Mouse (Mus musculus): ENCODE measurements around the gene Hdac4. TPM values are rescaled to one million over a fixed set of nuclear protein-coding genes. Genes with fewer than 3 reads are reported as not detected.

The Hdac4 gene
- polyA plus RNA-seq, 1 experiment from 2014 or later = 38.0 TPM

- ATAC-seq (ENCODE audit: low read depth) = no peak
- H3K36me3 ChIP-seq (ENCODE audit: control insufficient read depth, insufficient read depth, low read length) = 0 out of 2 replicates have a peak, but pooled peaks cover 4% of the 10 kb centered on the region
- no peak overlapping the region for H3K9ac ChIP-seq (replicated peaks; ENCODE audit: low read depth, low read length)
- H3K9me3 ChIP-seq (ENCODE audit: control insufficient read depth, low read length) = no peaks in the 10 kb centered on the region
- no peak overlapping the region for H3K4me2 ChIP-seq (ENCODE audit: low read depth, low read length)
- no peaks in the 10 kb centered on the region for H3K4me1 ChIP-seq (ENCODE audit: control insufficient read depth, insufficient read depth, low read length)
- H3K4me3 ChIP-seq (ENCODE audit: low read depth, low read length) = no peak overlapping the region
- no peaks in the 10 kb centered on the region for H3K27me3 ChIP-seq (ENCODE audit: control insufficient read depth, insufficient read depth, low read length)
- no peak overlapping the region for H3K27ac ChIP-seq (ENCODE audit: low read depth, low read length)
Observed at GRCm38 (mm10) chr1:92014496-92014895, 181.0 kb downstream of the Hdac4 start.

DNA sequence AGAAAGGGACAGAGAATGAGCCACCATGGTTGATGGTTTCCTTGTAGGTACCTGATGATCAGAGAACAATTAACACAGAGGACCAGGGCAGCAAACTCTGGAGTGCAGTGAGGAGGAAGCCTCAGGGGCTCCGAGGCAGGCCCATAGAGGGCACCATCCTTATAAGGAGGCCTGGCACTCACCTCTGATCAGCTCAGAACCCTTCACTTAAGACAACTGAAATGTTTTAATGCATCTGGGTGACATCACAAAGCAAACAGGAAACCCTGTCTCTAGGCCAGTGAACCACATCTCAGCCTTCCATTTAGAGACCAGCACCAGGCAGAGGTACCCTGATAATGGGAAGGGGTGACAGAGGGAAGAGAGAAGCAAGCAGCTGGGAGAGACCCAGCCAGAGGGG is 188.8 kb downstream of the Hdac4 start:
- no peak overlapping the region for H3K4me2 ChIP-seq (ENCODE audit: low read depth, low read length)
- H3K9ac ChIP-seq (replicated peaks; ENCODE audit: low read depth, low read length) = no peak overlapping the region
- no peak for ATAC-seq (ENCODE audit: low read depth)
- H3K27me3 ChIP-seq (ENCODE audit: control insufficient read depth, insufficient read depth, low read length) = no peaks in the 10 kb centered on the region
- H3K9me3 ChIP-seq (ENCODE audit: control insufficient read depth, low read length) = no peaks in the 10 kb centered on the region
- no peak overlapping the region for H3K27ac ChIP-seq (ENCODE audit: low read depth, low read length)
- WGBS = 61% methylated on average over 1 of the region's 1 CpGs
- H3K4me1 ChIP-seq (ENCODE audit: control insufficient read depth, insufficient read depth, low read length) = no peaks in the 10 kb centered on the region
- no peak overlapping the region for H3K4me3 ChIP-seq (ENCODE audit: low read depth, low read length)
- H3K36me3 ChIP-seq (ENCODE audit: control insufficient read depth, insufficient read depth, low read length) = no peaks in the 10 kb centered on the region

DNA sequence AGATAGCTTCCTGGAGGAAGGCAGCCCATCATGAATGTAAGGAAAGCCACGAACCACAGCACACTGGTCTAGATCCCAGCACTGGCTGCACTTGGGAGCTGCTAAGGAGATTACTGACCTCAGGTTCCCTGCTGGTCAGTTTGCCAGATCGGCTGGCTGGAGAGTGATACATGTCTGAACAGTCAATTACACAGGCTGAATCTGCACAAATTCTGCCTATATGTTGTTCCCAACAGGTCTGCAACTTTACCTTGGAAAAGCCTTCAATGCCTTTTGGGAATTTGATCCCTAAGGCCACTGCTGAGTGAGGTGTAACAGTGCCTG is 189.9 kb downstream of the Hdac4 start:
- H3K4me3 ChIP-seq (ENCODE audit: low read depth, low read length) = no peak overlapping the region
- H3K27me3 ChIP-seq (ENCODE audit: control insufficient read depth, insufficient read depth, low read length) = no peaks in the 10 kb centered on the region
- 74% methylated on average over 2 of the region's 2 CpGs for WGBS
- no peak overlapping the region for H3K27ac ChIP-seq (ENCODE audit: low read depth, low read length)
- no peak overlapping the region for H3K4me2 ChIP-seq (ENCODE audit: low read depth, low read length)
- no peaks in the 10 kb centered on the region for H3K9me3 ChIP-seq (ENCODE audit: control insufficient read depth, low read length)
- H3K36me3 ChIP-seq (ENCODE audit: control insufficient read depth, insufficient read depth, low read length) = no peaks in the 10 kb centered on the region
- H3K9ac ChIP-seq (replicated peaks; ENCODE audit: low read depth, low read length) = no peak overlapping the region
- H3K4me1 ChIP-seq (ENCODE audit: control insufficient read depth, insufficient read depth, low read length) = no peaks in the 10 kb centered on the region
- ATAC-seq (ENCODE audit: low read depth) = no peak

- H3K9ac ChIP-seq (replicated peaks; ENCODE audit: low read depth, low read length) = no peak overlapping the region
- no peak overlapping the region for H3K27ac ChIP-seq (ENCODE audit: low read depth, low read length)
- no peak overlapping the region for H3K4me3 ChIP-seq (ENCODE audit: low read depth, low read length)
- H3K27me3 ChIP-seq (ENCODE audit: control insufficient read depth, insufficient read depth, low read length) = no peaks in the 10 kb centered on the region
- no peaks in the 10 kb centered on the region for H3K4me1 ChIP-seq (ENCODE audit: control insufficient read depth, insufficient read depth, low read length)
- ATAC-seq (ENCODE audit: low read depth) = no peak
- 81% methylated on average over 8 of the region's 8 CpGs for WGBS
- no peaks in the 10 kb centered on the region for H3K9me3 ChIP-seq (ENCODE audit: control insufficient read depth, low read length)
- no peak overlapping the region for H3K4me2 ChIP-seq (ENCODE audit: low read depth, low read length)
- H3K36me3 ChIP-seq (ENCODE audit: control insufficient read depth, insufficient read depth, low read length) = no peaks in the 10 kb centered on the region
Observed at GRCm38 (mm10) chr1:92004906-92005616, 190.4 kb downstream of the Hdac4 start.

DNA sequence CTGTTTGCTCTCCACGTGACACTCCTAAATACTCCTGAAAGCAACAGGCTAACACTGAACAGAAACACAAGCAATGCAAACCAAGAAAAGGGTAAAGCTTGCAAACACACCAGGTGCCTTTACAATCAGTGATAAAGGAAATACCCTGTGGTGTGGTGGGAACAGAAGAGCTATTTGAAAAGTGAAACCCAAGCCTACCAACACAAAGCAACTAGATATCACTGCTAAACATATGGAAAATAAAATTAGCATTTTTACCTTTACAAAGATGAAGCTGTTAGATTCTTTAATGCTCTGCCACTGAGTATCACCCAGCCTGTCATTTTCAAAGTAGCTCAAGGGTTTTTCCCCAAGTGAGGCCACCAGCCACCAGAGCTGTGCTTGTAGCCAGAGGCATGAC is 191.4 kb downstream of the Hdac4 start:
- Histone ChIP-seq H3K36me3 (ENCODE audit: control insufficient read depth, insufficient read depth, low read length) (no peaks in the 10 kb centered on the region), H3K4me2 (ENCODE audit: low read depth, low read length) (no peak overlapping the region), H3K4me1 (ENCODE audit: control insufficient read depth, insufficient read depth, low read length) (no peaks in the 10 kb centered on the region), H3K4me3 (ENCODE audit: low read depth, low read length) (no peak overlapping the region), H3K27ac (ENCODE audit: low read depth, low read length) (no peak overlapping the region), H3K9me3 (ENCODE audit: control insufficient read depth, low read length) (no peaks in the 10 kb centered on the region), H3K27me3 (ENCODE audit: control insufficient read depth, insufficient read depth, low read length) (no peaks in the 10 kb centered on the region), H3K9ac (replicated peaks; ENCODE audit: low read depth, low read length) (no peak overlapping the region)
- ATAC-seq (ENCODE audit: low read depth) = no peak
- WGBS = 64% methylated on average over 1 of the region's 1 CpGs

GRCm38 (mm10) chr1:92000226-92000625 is 195.3 kb downstream of the Hdac4 start:
- no peaks in the 10 kb centered on the region for H3K4me1 ChIP-seq (ENCODE audit: control insufficient read depth, insufficient read depth, low read length)
- H3K4me2 ChIP-seq (ENCODE audit: low read depth, low read length) = no peak overlapping the region
- H3K27me3 ChIP-seq (ENCODE audit: control insufficient read depth, insufficient read depth, low read length) = no peaks in the 10 kb centered on the region
- no peak for ATAC-seq (ENCODE audit: low read depth)
- no peak overlapping the region for H3K27ac ChIP-seq (ENCODE audit: low read depth, low read length)
- 0 out of 2 replicates have a peak, but pooled peaks cover 4% of the 10 kb centered on the region for H3K36me3 ChIP-seq (ENCODE audit: control insufficient read depth, insufficient read depth, low read length)
- 95% methylated on average over 2 of the region's 2 CpGs for WGBS
- H3K9ac ChIP-seq (replicated peaks; ENCODE audit: low read depth, low read length) = no peak overlapping the region
- no peaks in the 10 kb centered on the region for H3K9me3 ChIP-seq (ENCODE audit: control insufficient read depth, low read length)
- no peak overlapping the region for H3K4me3 ChIP-seq (ENCODE audit: low read depth, low read length)

GRCm38 (mm10) chr1:91993658-91994165 is 201.8 kb downstream of the Hdac4 start:
- 65% methylated on average over 9 of the region's 9 CpGs for WGBS
- Histone ChIP-seq H3K27me3 (ENCODE audit: control insufficient read depth, insufficient read depth, low read length) (no peaks in the 10 kb centered on the region), H3K9me3 (ENCODE audit: control insufficient read depth, low read length) (no peaks in the 10 kb centered on the region), H3K4me3 (ENCODE audit: low read depth, low read length) (no peak overlapping the region), H3K36me3 (ENCODE audit: control insufficient read depth, insufficient read depth, low read length) (peaks cover 29% of the 10 kb centered on the region), H3K4me2 (ENCODE audit: low read depth, low read length) (no peak overlapping the region), H3K4me1 (ENCODE audit: control insufficient read depth, insufficient read depth, low read length) (no peaks in the 10 kb centered on the region), H3K9ac (replicated peaks; ENCODE audit: low read depth, low read length) (no peak overlapping the region), H3K27ac (ENCODE audit: low read depth, low read length) (no peak overlapping the region)
- no peak for ATAC-seq (ENCODE audit: low read depth)

DNA sequence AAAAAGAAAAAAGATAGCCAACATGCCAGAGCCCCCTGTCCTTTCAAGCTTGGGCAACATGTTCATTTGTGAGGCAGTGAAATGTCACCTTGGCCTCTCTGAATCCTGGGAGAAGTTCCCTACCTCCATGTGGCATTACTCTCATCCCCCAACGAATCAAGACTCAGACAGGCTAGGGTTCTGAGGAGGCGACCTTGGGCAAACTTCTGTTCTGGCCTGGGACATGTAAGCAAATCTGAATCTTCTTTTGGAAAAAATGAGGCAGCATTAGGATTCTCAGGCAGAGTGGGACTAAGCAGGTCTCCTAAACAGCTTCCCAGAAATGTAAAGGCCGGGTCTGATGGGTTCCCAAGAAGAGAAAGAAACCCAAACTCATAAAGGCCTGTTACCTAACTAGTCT is 202.8 kb downstream of the Hdac4 start:
- Histone ChIP-seq H3K27me3 (ENCODE audit: control insufficient read depth, insufficient read depth, low read length) (no peaks in the 10 kb centered on the region), H3K36me3 (ENCODE audit: control insufficient read depth, insufficient read depth, low read length) (peaks cover 36% of the 10 kb centered on the region), H3K9me3 (ENCODE audit: control insufficient read depth, low read length) (no peaks in the 10 kb centered on the region), H3K4me3 (ENCODE audit: low read depth, low read length) (no peak overlapping the region), H3K4me2 (ENCODE audit: low read depth, low read length) (no peak overlapping the region), H3K4me1 (ENCODE audit: control insufficient read depth, insufficient read depth, low read length) (no peaks in the 10 kb centered on the region), H3K27ac (ENCODE audit: low read depth, low read length) (no peak overlapping the region), H3K9ac (replicated peaks; ENCODE audit: low read depth, low read length) (no peak overlapping the region)
- ATAC-seq (ENCODE audit: low read depth) = no peak
- WGBS = 87% methylated on average over 3 of the region's 3 CpGs

GRCm38 (mm10) chr1:91991597-91991996 is 203.9 kb downstream of the Hdac4 start:
- H3K9me3 ChIP-seq (ENCODE audit: control insufficient read depth, low read length) = no peaks in the 10 kb centered on the region
- H3K9ac ChIP-seq (replicated peaks; ENCODE audit: low read depth, low read length) = no peak overlapping the region
- no peaks in the 10 kb centered on the region for H3K4me1 ChIP-seq (ENCODE audit: control insufficient read depth, insufficient read depth, low read length)
- no peak overlapping the region for H3K27ac ChIP-seq (ENCODE audit: low read depth, low read length)
- no peaks in the 10 kb centered on the region for H3K27me3 ChIP-seq (ENCODE audit: control insufficient read depth, insufficient read depth, low read length)
- no peak overlapping the region for H3K4me3 ChIP-seq (ENCODE audit: low read depth, low read length)
- no peak overlapping the region for H3K4me2 ChIP-seq (ENCODE audit: low read depth, low read length)
- ATAC-seq (ENCODE audit: low read depth) = no peak
- H3K36me3 ChIP-seq (ENCODE audit: control insufficient read depth, insufficient read depth, low read length) = peaks cover 41% of the 10 kb centered on the region

All from neural tube, embryonic 14.5 days (tissue).